Mouse (Mus musculus): ENCODE results near the gene Ntn4. TPM values are rescaled to one million over a fixed set of nuclear protein-coding genes. Genes with fewer than 3 reads are reported as not detected.

Gene Ntn4
- polyA plus RNA-seq (2017; shearing (Covaris generic)), result 1 to 10 TPM in 1 of 2 experiments, not detected in 1; 3.8 TPM

GRCm38 (mm10) chr10:93640521-93640952 is at the start of gene Ntn4:
Ntn4 (plus strand) TSS chr10:93640681.

Other genes with a start within 250 kb of the Ntn4 start
- gene Lta4h, start 187.3 kb upstream of the Ntn4 start, polyA plus RNA-seq (2017; shearing (Covaris generic)), result 100 to 1,000 TPM; 242 to 244 TPM
- not detected for gene Hal, start 151.9 kb upstream of the Ntn4 start, polyA plus RNA-seq (2017; shearing (Covaris generic))
- under 1 TPM in 1 of 2 experiments, not detected in 1; 0.83 TPM for gene Amdhd1, start 100.6 kb upstream of the Ntn4 start, polyA plus RNA-seq (2017; shearing (Covaris generic))
- gene Ccdc38, start 100.0 kb upstream of the Ntn4 start, polyA plus RNA-seq (2017; shearing (Covaris generic)), result 1 to 10 TPM in 1 of 2 experiments, under 1 TPM in 1; 0.48 to 1.4 TPM
- 10 to 100 TPM; 47.9 to 68.8 TPM for gene Snrpf, start 51.0 kb upstream of the Ntn4 start, polyA plus RNA-seq (2017; shearing (Covaris generic))
- gene Usp44, start 190.9 kb downstream of the Ntn4 start, polyA plus RNA-seq (2017; shearing (Covaris generic)), result under 1 TPM in 1 of 2 experiments, not detected in 1; 0.09 TPM